Mouse (Mus musculus) embryonic facial prominence, embryonic 11.5 days (tissue): ENCODE results near the gene Iqsec3. TPM values are rescaled to one million over a fixed set of nuclear protein-coding genes. Genes with fewer than 3 reads are reported as not detected.
"Not testable (repeated sequence)": the region's sequence is repeated elsewhere in the genome, so short reads cannot be mapped to it uniquely, and the experiment has no call there.

Experiments used
- ATAC-seq: fragments of 200-750 bp; cut with Nextera tagmentation; replicated peaks from 2 replicates; pipeline ENCODE4 v1.8.0; 2017; ENCODE audit warnings: low read depth; ENCODE audit not compliant: insufficient number of reproducible peaks, low FRiP score, low TSS enrichment
- DNase-seq: peaks from one replicate; pipeline ENCODE4 v3.0.0-alpha.2; 2015; ENCODE audit warnings: low spot score
- H3K27ac ChIP-seq: fragments of 300-500 bp; sonication (generic); replicated peaks from 2 replicates; pipeline ENCODE4 v1.5.1; 2014; ENCODE audit warnings: mild to moderate bottlenecking, low read depth, low read length, control low read depth
- H3K27me3 ChIP-seq: fragments of 300-500 bp; sonication (generic); 2 replicates; pipeline ENCODE4 v1.6.1; 2014; ENCODE audit warnings: mild to moderate bottlenecking, low read length, moderate library complexity, mixed read lengths; ENCODE audit not compliant: control insufficient read depth, insufficient read depth
- H3K36me3 ChIP-seq: fragments of 300-500 bp; sonication (generic); replicated peaks from 2 replicates; pipeline ENCODE4 v1.6.1; 2014; ENCODE audit warnings: low read depth, mild to moderate bottlenecking, low read length, moderate library complexity, mixed read lengths; ENCODE audit not compliant: control insufficient read depth, insufficient read depth
- H3K4me1 ChIP-seq: fragments of 300-500 bp; sonication (generic); 2 replicates; pipeline ENCODE4 v1.6.1; 2014; ENCODE audit warnings: low read length, mixed read lengths; ENCODE audit not compliant: control insufficient read depth, insufficient read depth
- H3K4me2 ChIP-seq: fragments of 300-500 bp; sonication (generic); 2 replicates; pipeline ENCODE4 v1.6.1; 2014; ENCODE audit warnings: low read depth, mild to moderate bottlenecking, control low read depth, low read length, moderate library complexity
- H3K4me3 ChIP-seq: fragments of 300-500 bp; sonication (generic); 2 replicates; pipeline ENCODE4 v1.5.1; 2014; ENCODE audit warnings: low read depth, low read length, control low read depth
- H3K9ac ChIP-seq: fragments of 300-500 bp; sonication (generic); replicated peaks from 2 replicates; pipeline ENCODE4 v1.6.1; 2014; ENCODE audit warnings: mild to moderate bottlenecking, control low read depth, low read length
- H3K9me3 ChIP-seq: fragments of 300-500 bp; sonication (generic); replicated peaks from 2 replicates; pipeline ENCODE4 v1.6.1; 2016; ENCODE audit warnings: mild to moderate bottlenecking, low read length, inconsistent platforms, mixed read lengths; ENCODE audit not compliant: control insufficient read depth
- WGBS: fragments of 180-500 bp; shearing (Covaris S2); extraction: QIAGEN DNeasy Blood & Tissue Kit; methylation state at CpG from one replicate; pipeline ENCODE4 v1.1.7; 2014; 5-methylcytosine and 5-hydroxymethylcytosine counted together
- polyA plus RNA-seq: library from polyadenylated mRNA; unstranded; fragments of >200 nt; fragmentation: Nextera tagmentation; extraction: Ambion mirVana; gene quantifications from 2 replicates; pipeline ENCODE4 v1.2.1, GENCODE M21; 2014

Iqsec3 gene
- polyA plus RNA-seq, 1 experiment from 2014 or later: 0.13 TPM

GRCm38 (mm10) chr6:121371197-121371980, 102.1 kb downstream of the Iqsec3 start:
- no peak overlapping the region for H3K27ac ChIP-seq
- no peaks in the 10 kb centered on the region for H3K27me3 ChIP-seq
- H3K4me1 ChIP-seq: no peaks in the 10 kb centered on the region
- 80% methylated on average over 10 of the region's 10 CpGs for WGBS
- H3K9ac ChIP-seq: no peak overlapping the region
- no peak for ATAC-seq
- H3K4me2 ChIP-seq: no peak overlapping the region
- no peaks in the 10 kb centered on the region for H3K9me3 ChIP-seq
- DNase-seq: no peak
- H3K4me3 ChIP-seq: no peak overlapping the region
- no peaks in the 10 kb centered on the region for H3K36me3 ChIP-seq

GRCm38 (mm10) chr6:121367099-121367498, 106.4 kb downstream of the Iqsec3 start:
- DNase-seq (no peak), ATAC-seq (no peak)
- H3K27ac ChIP-seq: no peak overlapping the region
- no peak overlapping the region for H3K4me3 ChIP-seq
- no peak overlapping the region for H3K9ac ChIP-seq
- H3K4me2 ChIP-seq: no peak overlapping the region
- no peaks in the 10 kb centered on the region for H3K9me3 ChIP-seq
- H3K27me3 ChIP-seq: no peaks in the 10 kb centered on the region
- WGBS: 52% methylated on average over 3 of the region's 3 CpGs
- H3K36me3 ChIP-seq: no peaks in the 10 kb centered on the region
- no peaks in the 10 kb centered on the region for H3K4me1 ChIP-seq

- not testable (repeated sequence) for H3K36me3 ChIP-seq, H3K4me3 ChIP-seq, H3K9me3 ChIP-seq, H3K27ac ChIP-seq, H3K27me3 ChIP-seq, H3K9ac ChIP-seq, H3K4me2 ChIP-seq, ATAC-seq, H3K4me1 ChIP-seq
- WGBS: 20% methylated on average over 2 of the region's 2 CpGs
- peak; percentile 38 for DNase-seq
These were observed 106.9 kb downstream of the Iqsec3 start for GRCm38 (mm10) chr6:121366537-121366936.

- 80% methylated on average over 4 of the region's 4 CpGs for WGBS
- Histone ChIP-seq H3K9me3 (no peaks in the 10 kb centered on the region), H3K9ac (no peak overlapping the region), H3K4me1 (no peaks in the 10 kb centered on the region), H3K4me2 (no peak overlapping the region), H3K27me3 (no peaks in the 10 kb centered on the region), H3K27ac (no peak overlapping the region), H3K36me3 (no peaks in the 10 kb centered on the region), H3K4me3 (no peak overlapping the region)
- ATAC-seq (no peak), DNase-seq (no peak)
These were observed 109.5 kb downstream of the Iqsec3 start for GRCm38 (mm10) chr6:121363956-121364355.

GRCm38 (mm10) chr6:121363061-121363460, 110.4 kb downstream of the Iqsec3 start:
- Histone ChIP-seq H3K27ac (no peak overlapping the region), H3K4me2 (no peak overlapping the region), H3K27me3 (no peaks in the 10 kb centered on the region), H3K9me3 (no peaks in the 10 kb centered on the region), H3K9ac (no peak overlapping the region), H3K36me3 (no peaks in the 10 kb centered on the region), H3K4me1 (no peaks in the 10 kb centered on the region), H3K4me3 (no peak overlapping the region)
- ATAC-seq (no peak), DNase-seq (no peak)
- 80% methylated on average over 6 of the region's 6 CpGs for WGBS

GRCm38 (mm10) chr6:121357232-121357631, 116.2 kb downstream of the Iqsec3 start:
- Histone ChIP-seq H3K4me2 (no peak overlapping the region), H3K4me3 (no peak overlapping the region), H3K9ac (no peak overlapping the region), H3K9me3 (no peaks in the 10 kb centered on the region), H3K27me3 (no peaks in the 10 kb centered on the region), H3K4me1 (no peaks in the 10 kb centered on the region), H3K36me3 (no peaks in the 10 kb centered on the region), H3K27ac (no peak overlapping the region)
- 83% methylated on average over 6 of the region's 6 CpGs for WGBS
- no peak for ATAC-seq
- no peak for DNase-seq

- Histone ChIP-seq H3K4me3 (no peak overlapping the region), H3K27me3 (no peaks in the 10 kb centered on the region)
- WGBS: 88% methylated on average over 1 of the region's 1 CpGs
These were observed 117.4 kb downstream of the Iqsec3 start for GRCm38 (mm10) chr6:121356041-121356440.

GRCm38 (mm10) chr6:121352276-121352675, 121.2 kb downstream of the Iqsec3 start:
- DNase-seq: no peak
- H3K36me3 ChIP-seq: no peaks in the 10 kb centered on the region
- 37% methylated on average over 2 of the region's 2 CpGs for WGBS
- H3K9ac ChIP-seq: no peak overlapping the region
- H3K27me3 ChIP-seq: no peaks in the 10 kb centered on the region
- no peak for ATAC-seq
- H3K4me3 ChIP-seq: no peak overlapping the region
- no peak overlapping the region for H3K27ac ChIP-seq
- H3K4me2 ChIP-seq: no peak overlapping the region
- H3K9me3 ChIP-seq: no peaks in the 10 kb centered on the region
- no peaks in the 10 kb centered on the region for H3K4me1 ChIP-seq

More at GRCm38 (mm10) chr6:121356041-121356440, 117.4 kb downstream of the Iqsec3 start:
- H3K4me1 ChIP-seq: no peaks in the 10 kb centered on the region
- no peak overlapping the region for H3K4me2 ChIP-seq
- H3K36me3 ChIP-seq: no peaks in the 10 kb centered on the region
- H3K9ac ChIP-seq: no peak overlapping the region
- DNase-seq (no peak), ATAC-seq (no peak)
- H3K27ac ChIP-seq: no peak overlapping the region
- H3K9me3 ChIP-seq: no peaks in the 10 kb centered on the region
